Mouse (Mus musculus): ENCODE results near the gene Ndufc1. TPM values are rescaled to one million over a fixed set of nuclear protein-coding genes. Genes with fewer than 3 reads are reported as not detected.
A peak's percentile ranks its signal among the peaks of the same experiment; 100 is the strongest.

Gene Ndufc1
- total and polyA plus RNA-seq, 3 experiments: 159 to 213 (median 206) TPM

GRCm38 (mm10) chr3:51415098-51416072 lies 6.6 kb upstream of the Ndufc1 start, which contains the start of gene Naa15 (continued):
- TF ChIP-seq GABPA (IDR thresholded peaks at IDR 0.05; ENCODE audit: insufficient replicate concordance, low read depth, low read length): peak; percentile 11; the same call in 1 of the 2 replicates
- no peak for TF ChIP-seq JUND (conservative IDR thresholded peaks at IDR 0.05; ENCODE audit: low read depth, low read length)
- peak; percentile 32; the same call in 1 of the 2 replicates for TF ChIP-seq MEF2A (IDR thresholded peaks at IDR 0.05; ENCODE audit: borderline replicate concordance, low read depth, low read length)
- TF ChIP-seq EP300 (IDR thresholded peaks at IDR 0.05; ENCODE audit: low read length): no peak
- no peak for TF ChIP-seq USF2 (conservative IDR thresholded peaks at IDR 0.05; ENCODE audit: low read depth, low read length)
- TF ChIP-seq ZKSCAN1 (IDR thresholded peaks at IDR 0.05; ENCODE audit: borderline replicate concordance, low read depth, low read length): no peak
- TF ChIP-seq BHLHE40 (IDR thresholded peaks at IDR 0.05; ENCODE audit: low read depth, low read length): no peak
- no peak for TF ChIP-seq SMC3 (IDR thresholded peaks at IDR 0.05; ENCODE audit: low read depth, low read length)
- peak; percentile 72 for TF ChIP-seq ELF1 (IDR thresholded peaks at IDR 0.05; ENCODE audit: low read depth, low read length)
- TF ChIP-seq MAX (IDR thresholded peaks at IDR 0.05; ENCODE audit: low read length): peak; percentile 90
- peak; percentile 76 for TF ChIP-seq TCF12 (IDR thresholded peaks at IDR 0.05; ENCODE audit: low read depth, low read length)
- no peak for TF ChIP-seq MAFK (IDR thresholded peaks at IDR 0.05; ENCODE audit: insufficient replicate concordance, low read length)
- no peak for TF ChIP-seq RCOR1 (conservative IDR thresholded peaks at IDR 0.05; ENCODE audit: low read depth, low read length)
- TF ChIP-seq USF1 (IDR thresholded peaks at IDR 0.05; ENCODE audit: low read depth, low read length): peak; percentile 58
- no peak for TF ChIP-seq CTCF (conservative IDR thresholded peaks at IDR 0.05 in 1 of 2, IDR thresholded peaks at IDR 0.05 in 1 of 2; ENCODE audit: low read depth in 2 of 2, low read length in 2 of 2)
- 0 out of 2 replicates have a peak, but pooled peaks have one; percentile 40 for TF ChIP-seq TBP (conservative IDR thresholded peaks at IDR 0.05; ENCODE audit: low read depth, low read length)
- TF ChIP-seq POLR2AphosphoS2 (IDR thresholded peaks at IDR 0.05; ENCODE audit: low read depth, low read length): peak; percentile 63; the same call in 1 of the 2 replicates
- peak; percentile 98 for TF ChIP-seq MXI1 (IDR thresholded peaks at IDR 0.05; ENCODE audit: low read depth, low read length)
- no peak for TF ChIP-seq UBTF (IDR thresholded peaks at IDR 0.05; ENCODE audit: low read depth, low read length)
- TF ChIP-seq KAT2A (IDR thresholded peaks at IDR 0.05; ENCODE audit: insufficient replicate concordance, low read length): peak; percentile 94; the same call in 1 of the 2 replicates

DNA sequence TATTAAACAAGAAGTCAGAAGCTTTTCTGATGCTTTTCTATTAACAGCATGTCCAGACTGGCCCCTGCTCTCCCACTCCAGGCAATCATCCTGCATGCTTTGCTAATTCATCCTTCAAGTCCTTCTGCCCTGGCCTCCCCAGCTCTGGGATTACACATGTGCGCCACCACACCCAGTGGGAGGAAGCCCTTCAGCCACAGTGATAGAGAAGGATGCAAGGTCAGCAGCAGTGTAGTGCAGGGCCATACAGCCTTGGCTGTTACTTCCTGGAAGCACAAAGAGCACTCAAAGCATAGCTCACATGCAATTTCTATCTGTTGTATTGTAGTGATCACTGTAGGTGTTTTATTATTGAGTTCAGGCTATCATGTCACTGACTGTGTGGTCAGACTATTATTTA lies 4.5 kb upstream of the Ndufc1 start:
- Histone ChIP-seq H3K27ac (ENCODE audit: insufficient read depth, low read depth) (no peak overlapping the region), H3K36me3 (replicated peaks in 1 of 2; ENCODE audit: control insufficient read depth in 1 of 2, insufficient read depth in 1 of 2, low read length in 1 of 2) (peaks cover 0 to 12% of the 10 kb centered on the region in 2 experiments), H3K27me3 (replicated peaks) (no peaks in the 10 kb centered on the region), H3K4me3 (replicated peaks in 1 of 3; ENCODE audit: low read depth in 2 of 3, low read length in 2 of 3, poor library complexity in 1 of 3) (no peak overlapping the region), H3K4me1 (ENCODE audit: control insufficient read depth in 1 of 2, insufficient read depth in 2 of 2) (peaks cover 0 to 25% of the 10 kb centered on the region in 2 experiments; a peak in 2 of 4 replicates), H3K79me2 (replicated peaks; ENCODE audit: control insufficient read depth, extremely low read depth, insufficient read depth, poor library complexity, severe bottlenecking) (peaks cover 34% of the 10 kb centered on the region), H3K9me3 (replicated peaks; ENCODE audit: low read length) (no peaks in the 10 kb centered on the region), H3K4me2 (ENCODE audit: insufficient read depth, low read depth, poor library complexity, severe bottlenecking) (no peak overlapping the region), H3K9ac (ENCODE audit: insufficient read depth, low read depth) (no peak overlapping the region)
- in situ Hi-C loops (cut with MboI; ENCODE audit: low pct_ligation_motif_present, low pct_unique_long_range_greater_than_20kb, low sequenced_read_pairs) (loop anchor here (5.0 kb wide), 1 partner anchor 36 kb away; no protein-coding TSS in a partner anchor), dilution Hi-C loops (cut with MboI; ENCODE audit: extremely low pct_ligation_motif_present, extremely low pct_unique_long_range_greater_than_20kb, low sequenced_read_pairs) (no loop called here)
- DNase-seq (ENCODE audit: extremely low read depth): no peak
- TF ChIP-seq PAX5 (IDR thresholded peaks at IDR 0.05; ENCODE audit: low read length): no peak
- TF ChIP-seq MXI1 (IDR thresholded peaks at IDR 0.05; ENCODE audit: low read depth, low read length): no peak
- no peak for TF ChIP-seq ZKSCAN1 (IDR thresholded peaks at IDR 0.05; ENCODE audit: borderline replicate concordance, low read depth, low read length)
- no peak for TF ChIP-seq NELFE (IDR thresholded peaks at IDR 0.05; ENCODE audit: low read depth, low read length)
- no peak for TF ChIP-seq ZC3H11A (IDR thresholded peaks at IDR 0.05; ENCODE audit: low read depth, low read length)
- no peak for TF ChIP-seq MYC (IDR thresholded peaks at IDR 0.05; ENCODE audit: low read depth, low read length)
- no peak for TF ChIP-seq RAD21 (IDR thresholded peaks at IDR 0.05; ENCODE audit: low read depth, low read length)
- no peak for TF ChIP-seq EP300 (IDR thresholded peaks at IDR 0.05; ENCODE audit: low read length)
- TF ChIP-seq SMC3 (IDR thresholded peaks at IDR 0.05; ENCODE audit: low read depth, low read length): no peak
- no peak for TF ChIP-seq POLR2AphosphoS2 (IDR thresholded peaks at IDR 0.05; ENCODE audit: low read depth, low read length)
- TF ChIP-seq MAZ (IDR thresholded peaks at IDR 0.05; ENCODE audit: low read depth, low read length): no peak
- TF ChIP-seq ZNF384 (IDR thresholded peaks at IDR 0.05; ENCODE audit: low read depth, low read length): no peak
- no peak for TF ChIP-seq TCF12 (IDR thresholded peaks at IDR 0.05; ENCODE audit: low read depth, low read length)
- TF ChIP-seq MAFK (IDR thresholded peaks at IDR 0.05; ENCODE audit: insufficient replicate concordance, low read length): no peak

Data from CH12.LX (cell line).